Mouse (Mus musculus): ENCODE measurements at regions not wholly inside any gene's neighbourhood (a gene's known extent, or its start where the extent isn't known, plus 50 kb on each side); places are given as distances from the start of the nearest gene placed in this dataset.

GRCm38 (mm10) chr9:30848249-30848648 lies 74.0 kb downstream of the Adamts15 start:
- DNase-seq: no peak

GRCm38 (mm10) chr9:30845609-30846290 lies 76.5 kb downstream of the Adamts15 start:
- no peak for DNase-seq

DNA sequence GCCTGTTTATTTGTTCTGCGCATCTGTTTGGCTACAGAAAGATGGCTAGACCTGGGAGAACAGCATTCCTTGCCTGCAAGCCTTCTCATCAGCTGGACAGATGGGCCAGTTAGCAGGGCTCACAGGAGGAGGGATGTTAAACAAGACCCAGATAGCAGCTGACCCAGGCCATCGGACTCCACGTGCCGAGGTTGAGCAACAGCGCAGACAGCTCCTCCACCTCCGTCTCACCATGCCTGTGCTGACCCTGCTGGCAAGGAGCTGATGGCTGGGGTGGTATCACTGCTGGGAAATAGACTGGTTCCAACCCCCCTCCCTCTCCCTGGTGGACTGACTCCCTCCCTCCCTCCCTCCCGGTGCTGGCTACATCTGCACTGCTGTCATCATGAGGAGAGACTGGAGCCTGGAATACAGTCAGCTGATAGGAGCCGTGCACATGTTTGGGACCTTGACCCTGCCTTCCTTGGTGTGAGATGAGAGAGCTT lies 78.1 kb downstream of the Adamts15 start:
- no peak for DNase-seq

DNA sequence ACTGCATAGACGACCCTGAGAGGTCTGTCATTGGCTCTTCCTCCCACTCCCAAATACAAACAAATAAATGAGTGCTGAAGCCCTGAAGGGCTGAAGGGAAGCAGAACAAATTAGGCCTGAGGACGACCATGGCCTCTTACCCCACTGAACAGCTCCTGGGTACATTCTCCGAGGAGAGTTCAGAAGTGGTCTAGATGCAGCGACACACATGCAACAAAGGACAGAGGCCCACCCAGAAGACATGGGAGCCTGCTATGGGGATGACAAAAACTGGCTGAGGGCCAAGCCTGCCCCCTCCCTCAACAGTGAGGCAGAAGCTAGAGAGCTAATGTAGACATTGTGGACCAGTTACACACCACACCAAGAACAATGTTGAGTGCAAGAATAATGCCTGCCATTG lies 87.3 kb downstream of the Adamts15 start:
- no peak for DNase-seq

GRCm38 (mm10) chr9:30834565-30834905 lies 87.7 kb downstream of the Adamts15 start:
- DNase-seq: no peak

- DNase-seq: no peak
Measured at GRCm38 (mm10) chr9:30833836-30834564, 88.3 kb downstream of the Adamts15 start.

- DNase-seq: no peak
Measured at GRCm38 (mm10) chr9:30829158-30829870, 92.9 kb downstream of the Adamts15 start.

DNA sequence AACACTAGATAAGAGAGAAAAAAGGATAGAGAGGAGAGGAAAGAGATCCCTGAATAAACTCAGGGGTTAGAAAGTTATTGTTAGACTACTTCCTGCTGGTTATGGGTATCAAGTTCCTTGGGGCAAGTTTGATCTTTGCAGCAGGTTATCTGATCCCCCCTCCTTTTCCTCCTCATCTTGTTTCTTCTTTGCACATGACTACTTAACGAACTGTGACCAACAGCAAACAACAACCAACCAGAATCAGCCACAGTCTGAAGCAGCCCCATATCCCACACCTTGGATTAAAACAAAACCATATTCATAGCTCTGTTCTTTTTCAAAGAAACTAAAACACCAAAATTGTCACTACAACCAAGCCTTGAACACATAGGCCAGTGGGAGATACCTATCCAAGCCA lies 94.5 kb downstream of the Adamts15 start:
- no peak for DNase-seq

GRCm38 (mm10) chr9:30824056-30824625 lies 98.1 kb downstream of the Adamts15 start:
- no peak for DNase-seq

DNA sequence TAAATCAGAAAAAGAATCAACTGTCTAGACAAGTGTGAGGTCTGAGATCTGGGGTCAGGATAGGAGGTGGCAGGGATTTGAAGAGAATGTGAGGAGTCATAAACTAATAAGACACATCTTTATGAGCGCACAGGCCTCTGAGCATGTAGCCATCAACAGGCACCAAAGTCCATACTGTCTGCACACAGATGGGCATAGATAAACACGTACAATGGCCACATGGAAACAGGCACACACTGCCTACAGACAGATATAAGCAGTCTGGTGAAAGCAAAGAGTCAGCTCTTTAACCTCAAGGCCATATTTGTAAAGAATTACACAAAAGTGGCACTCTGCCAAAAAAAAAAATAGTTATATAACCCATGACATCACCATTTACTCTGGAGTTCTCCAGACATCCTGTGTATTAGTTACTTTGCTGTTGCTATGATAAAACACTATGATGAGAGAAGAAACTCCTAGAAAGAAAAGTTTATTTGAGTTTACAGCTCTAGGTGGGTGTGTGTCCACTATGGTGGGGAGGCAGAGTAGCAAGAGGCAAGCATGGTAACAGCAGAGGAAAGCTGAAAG lies 101.4 kb downstream of the Adamts15 start:
- no peak for DNase-seq

GRCm38 (mm10) chr9:30813246-30813645 lies 109.0 kb downstream of the Adamts15 start:
- DNase-seq: no peak

DNA sequence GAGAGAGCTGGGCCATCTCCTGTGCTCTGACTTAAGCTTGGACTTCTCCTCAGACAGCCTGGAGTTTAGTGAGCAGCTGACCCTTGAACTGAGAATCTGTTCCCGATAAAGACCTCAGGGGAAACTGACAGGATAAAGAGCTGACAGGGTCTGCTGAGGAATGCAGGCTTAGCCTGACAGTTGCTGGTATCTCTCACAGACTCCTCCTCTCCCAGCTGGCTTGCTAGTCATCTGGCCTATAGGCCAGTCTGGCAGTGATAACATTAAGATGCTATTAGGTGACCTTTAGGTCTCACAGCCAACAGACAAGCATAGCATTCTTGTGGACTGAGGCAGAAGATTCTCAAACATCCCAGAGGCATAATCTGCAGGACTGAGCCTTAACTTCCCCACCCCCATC lies 111.4 kb downstream of the Adamts15 start:
- DNase-seq: no peak

DNA sequence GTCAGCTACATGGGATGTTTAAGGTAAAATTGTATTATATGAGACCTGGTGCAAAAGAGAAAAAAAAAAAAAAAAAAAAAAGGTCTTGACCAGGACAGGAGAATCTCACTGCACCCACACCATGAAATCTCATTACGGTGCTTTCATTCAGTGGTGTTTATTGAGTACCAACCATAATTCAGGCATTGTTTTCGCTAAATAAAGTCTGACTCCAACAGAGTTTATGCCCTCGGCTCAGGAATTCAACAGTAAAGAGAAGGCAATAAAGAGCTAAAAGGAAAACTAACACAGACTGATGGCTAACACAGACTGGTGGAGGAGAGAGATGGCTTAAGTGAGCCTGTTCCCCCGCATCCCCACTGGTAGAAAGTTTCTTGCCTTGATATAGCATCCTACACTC lies 112.0 kb downstream of the Adamts15 start:
- no peak for DNase-seq

- DNase-seq: no peak
Measured at GRCm38 (mm10) chr9:30808863-30809491, 113.3 kb downstream of the Adamts15 start.

- DNase-seq: no peak
Measured at GRCm38 (mm10) chr9:30803755-30804532, 118.3 kb downstream of the Adamts15 start.

DNA sequence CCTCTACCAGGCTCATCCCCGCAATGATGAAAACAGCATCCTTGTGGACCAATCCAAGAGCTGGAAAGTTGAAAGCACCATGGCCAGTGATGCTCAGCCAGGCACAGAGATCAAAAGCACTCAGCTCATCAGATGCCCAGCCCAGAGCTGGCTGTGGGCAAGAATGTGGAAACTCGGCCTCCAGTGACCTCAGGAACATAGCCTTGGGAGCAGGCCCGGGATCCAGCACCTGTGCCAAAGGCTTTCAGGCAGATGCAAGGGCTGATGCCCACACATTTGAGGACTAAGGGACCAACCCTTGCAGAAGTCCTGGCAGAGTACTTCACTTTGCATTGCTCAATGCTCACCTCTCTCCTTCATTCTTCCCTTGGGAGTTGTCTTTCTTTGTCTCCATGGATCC lies 119.4 kb downstream of the Adamts15 start:
- DNase-seq: no peak

GRCm38 (mm10) chr9:30794701-30795407 lies 127.4 kb downstream of the Adamts15 start:
- no peak for DNase-seq

- DNase-seq: no peak
Measured at GRCm38 (mm10) chr9:30781221-30781620, 141.0 kb downstream of the Adamts15 start.

DNA sequence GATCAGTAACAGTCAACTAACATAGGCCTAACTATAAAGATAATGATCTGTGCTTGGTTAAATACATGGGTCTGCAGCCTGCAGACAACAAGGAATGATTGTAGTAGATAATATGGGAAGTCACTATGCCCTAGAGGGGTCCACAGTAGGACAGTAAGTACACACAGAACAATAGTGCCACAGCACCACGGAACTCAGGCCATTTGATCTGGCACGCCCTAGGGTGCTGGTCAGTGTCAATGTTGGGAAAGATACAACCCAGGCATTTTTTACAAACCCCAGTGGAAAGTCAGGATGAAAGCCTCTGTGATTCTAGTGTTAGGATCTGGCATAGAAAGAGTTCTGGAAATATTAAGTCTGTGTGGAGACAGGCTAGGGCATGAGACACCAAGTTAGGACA lies 144.4 kb downstream of the Adamts15 start:
- no peak for DNase-seq

DNA sequence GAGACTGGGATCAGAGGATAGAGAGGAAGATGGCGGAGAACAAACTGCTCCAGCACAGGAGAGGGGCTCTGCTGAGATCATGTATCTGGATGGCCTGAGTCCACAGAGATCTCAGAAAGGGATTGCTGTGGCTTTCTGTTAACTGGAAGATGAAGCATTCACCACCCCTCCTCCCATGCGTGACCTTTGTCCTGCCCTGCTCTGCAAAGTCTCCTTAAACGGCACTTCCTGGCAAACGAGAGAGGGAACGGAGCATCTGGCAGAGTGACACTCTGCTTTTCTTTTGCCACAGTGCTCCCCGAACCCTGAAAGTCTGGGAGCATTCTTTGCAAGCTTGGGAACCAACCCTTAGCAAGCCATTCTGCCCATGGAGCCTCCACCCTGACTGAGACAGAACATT lies 147.1 kb downstream of the Adamts15 start:
- no peak for DNase-seq

DNA sequence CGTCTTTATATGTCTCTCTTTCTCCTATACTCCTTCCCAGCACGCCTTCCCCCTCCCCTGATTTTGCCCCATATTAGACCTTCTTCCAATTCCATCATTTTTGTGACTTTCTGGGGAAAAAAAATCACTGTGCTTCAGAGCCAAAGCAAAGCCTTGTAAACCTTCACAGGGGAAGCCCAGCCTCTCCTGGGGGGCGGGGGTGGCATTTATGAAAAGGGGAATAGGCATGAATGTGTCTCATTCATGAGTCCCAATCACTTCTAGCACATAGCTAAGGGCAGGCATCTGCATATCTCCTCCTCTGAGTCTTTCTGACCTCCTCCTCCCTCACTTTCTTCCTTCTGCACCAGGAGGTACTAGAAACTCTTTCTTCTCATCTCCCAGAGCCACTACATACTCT lies 149.8 kb downstream of the Adamts15 start:
- no peak for DNase-seq

Data from right cerebral cortex, postnatal 4 days (tissue).